Mouse (Mus musculus): ENCODE results near the gene Edc4. TPM values are rescaled to one million over a fixed set of nuclear protein-coding genes. Genes with fewer than 3 reads are reported as not detected.
A peak's percentile ranks its signal among the peaks of the same experiment; 100 is the strongest.

Gene Edc4
- polyA plus RNA-seq, 1 experiment from 2014 or later: 73.3 TPM

GRCm38 (mm10) chr8:105854715-105855216 lies 25.9 kb upstream of the Edc4 start, which contains the start of gene Thap11:
TSS of gene Thap11 (plus strand) at chr8:105855132.
- H3K9ac ChIP-seq (replicated peaks): peak within 1 kb of the TSS; percentile 86
- peaks cover 13% of the 10 kb centered on the region; the same call in 1 of the 2 replicates for H3K36me3 ChIP-seq
- WGBS: under 1% methylated on average over 41 of the region's 43 CpGs
- peak within 1 kb of the TSS; percentile 83 for H3K27ac ChIP-seq (replicated peaks)
- no peaks in the 10 kb centered on the region for H3K27me3 ChIP-seq
- peak within 1 kb of the TSS; percentile 79 for H3K4me3 ChIP-seq
- ATAC-seq (ENCODE audit: low FRiP score, low read depth): peak; percentile 88
- no peaks in the 10 kb centered on the region for H3K9me3 ChIP-seq
- H3K4me1 ChIP-seq: peaks cover 49% of the 10 kb centered on the region
- peak within 1 kb of the TSS; percentile 97 for H3K4me2 ChIP-seq (replicated peaks)

- under 1% methylated on average over 71 of the region's 71 CpGs for WGBS
- Histone ChIP-seq H3K4me2 (replicated peaks) (peak overlapping the region; percentile 97), H3K9ac (replicated peaks) (peak overlapping the region; percentile 86), H3K36me3 (peaks cover 13% of the 10 kb centered on the region; the same call in 1 of the 2 replicates), H3K4me1 (peaks cover 50% of the 10 kb centered on the region), H3K27ac (replicated peaks) (peak overlapping the region; percentile 83), H3K4me3 (peak overlapping the region; percentile 79), H3K9me3 (no peaks in the 10 kb centered on the region), H3K27me3 (no peaks in the 10 kb centered on the region)
- peak; percentile 20 for ATAC-seq (ENCODE audit: low FRiP score, low read depth)
Observed at GRCm38 (mm10) chr8:105855248-105856167, 25.2 kb upstream of the Edc4 start.

GRCm38 (mm10) chr8:105856168-105856835 lies 24.4 kb upstream of the Edc4 start:
- Histone ChIP-seq H3K9ac (replicated peaks) (peak overlapping the region; percentile 86), H3K27ac (replicated peaks) (peak overlapping the region; percentile 83), H3K36me3 (peaks cover 13% of the 10 kb centered on the region; the same call in 1 of the 2 replicates), H3K9me3 (no peaks in the 10 kb centered on the region), H3K4me1 (peaks cover 48% of the 10 kb centered on the region), H3K27me3 (no peaks in the 10 kb centered on the region), H3K4me2 (replicated peaks) (peak overlapping the region; percentile 97), H3K4me3 (peak overlapping the region; percentile 79)
- no peak for ATAC-seq (ENCODE audit: low FRiP score, low read depth)
- WGBS: 24% methylated on average over 15 of the region's 15 CpGs

- no peak for ATAC-seq (ENCODE audit: low FRiP score, low read depth)
- peaks cover 65% of the 10 kb centered on the region for H3K4me1 ChIP-seq
- WGBS: 82% methylated on average over 5 of the region's 5 CpGs
Observed at GRCm38 (mm10) chr8:105858495-105858894, 22.2 kb upstream of the Edc4 start.

GRCm38 (mm10) chr8:105859314-105859713 lies 21.4 kb upstream of the Edc4 start:
- Histone ChIP-seq H3K27ac (replicated peaks) (peak overlapping the region; percentile 88), H3K4me1 (peaks cover 69% of the 10 kb centered on the region)

More at GRCm38 (mm10) chr8:105858495-105858894, 22.2 kb upstream of the Edc4 start:
- no peak overlapping the region for H3K27ac ChIP-seq (replicated peaks)
- H3K4me3 ChIP-seq: no peak overlapping the region
- H3K4me2 ChIP-seq (replicated peaks): no peak overlapping the region
- H3K9me3 ChIP-seq: no peaks in the 10 kb centered on the region
- no peak overlapping the region for H3K9ac ChIP-seq (replicated peaks)
- peaks cover 13% of the 10 kb centered on the region for H3K36me3 ChIP-seq
- H3K27me3 ChIP-seq: no peaks in the 10 kb centered on the region

GRCm38 (mm10) chr8:105860143-105860981 lies 20.3 kb upstream of the Edc4 start, which contains the start of gene Nutf2:
TSS of gene Nutf2 (plus strand) at chr8:105860580.
- H3K36me3 ChIP-seq: peaks cover 13% of the 10 kb centered on the region
- under 1% methylated on average over 54 of the region's 59 CpGs for WGBS
- ATAC-seq (ENCODE audit: low FRiP score, low read depth): peak; percentile 97

More at GRCm38 (mm10) chr8:105859314-105859713, 21.4 kb upstream of the Edc4 start:
- Histone ChIP-seq H3K4me2 (replicated peaks) (peak overlapping the region; percentile 85; the same call in 1 of the 2 replicates), H3K9ac (replicated peaks) (no peak overlapping the region), H3K27me3 (no peaks in the 10 kb centered on the region), H3K4me3 (no peak overlapping the region), H3K9me3 (no peaks in the 10 kb centered on the region), H3K36me3 (peaks cover 13% of the 10 kb centered on the region)
- WGBS: 81% methylated on average over 5 of the region's 5 CpGs
- ATAC-seq (ENCODE audit: low FRiP score, low read depth): no peak

GRCm38 (mm10) chr8:105861951-105862350 lies 18.7 kb upstream of the Edc4 start:
- Histone ChIP-seq H3K27ac (replicated peaks) (no peak overlapping the region), H3K4me1 (peaks cover 54% of the 10 kb centered on the region), H3K36me3 (peaks cover 26% of the 10 kb centered on the region), H3K9me3 (no peaks in the 10 kb centered on the region), H3K27me3 (no peaks in the 10 kb centered on the region), H3K4me2 (replicated peaks) (peak overlapping the region; percentile 85), H3K9ac (replicated peaks) (peak overlapping the region; percentile 90), H3K4me3 (peak overlapping the region; percentile 82)
- ATAC-seq (ENCODE audit: low FRiP score, low read depth): no peak
- WGBS: 4% methylated on average over 1 of the region's 1 CpGs

More at GRCm38 (mm10) chr8:105860143-105860981, 20.3 kb upstream of the Edc4 start, which contains the start of gene Nutf2:
- H3K4me3 ChIP-seq: peak within 1 kb of the TSS; percentile 82
- H3K9me3 ChIP-seq: no peaks in the 10 kb centered on the region
- H3K4me1 ChIP-seq: peaks cover 69% of the 10 kb centered on the region
- H3K4me2 ChIP-seq (replicated peaks): peak within 1 kb of the TSS; percentile 85
- no peaks in the 10 kb centered on the region for H3K27me3 ChIP-seq
- peak within 1 kb of the TSS; percentile 90 for H3K9ac ChIP-seq (replicated peaks)
- peak within 1 kb of the TSS; percentile 88 for H3K27ac ChIP-seq (replicated peaks)

GRCm38 (mm10) chr8:105866364-105867029 lies 14.2 kb upstream of the Edc4 start:
- no peak overlapping the region for H3K4me2 ChIP-seq (replicated peaks)
- no peaks in the 10 kb centered on the region for H3K27me3 ChIP-seq
- peaks cover 54% of the 10 kb centered on the region for H3K36me3 ChIP-seq
- no peaks in the 10 kb centered on the region for H3K9me3 ChIP-seq
- WGBS: 88% methylated on average over 6 of the region's 6 CpGs
- no peak for ATAC-seq (ENCODE audit: low FRiP score, low read depth)
- H3K4me1 ChIP-seq: peaks cover 19% of the 10 kb centered on the region
- H3K4me3 ChIP-seq: no peak overlapping the region
- no peak overlapping the region for H3K27ac ChIP-seq (replicated peaks)
- no peak overlapping the region for H3K9ac ChIP-seq (replicated peaks)

- no peak overlapping the region for H3K4me3 ChIP-seq
- H3K36me3 ChIP-seq: peaks cover 77% of the 10 kb centered on the region
- H3K27me3 ChIP-seq: no peaks in the 10 kb centered on the region
- no peak overlapping the region for H3K4me2 ChIP-seq (replicated peaks)
- ATAC-seq (ENCODE audit: low FRiP score, low read depth): no peak
- WGBS: 88% methylated on average over 6 of the region's 6 CpGs
- no peaks in the 10 kb centered on the region for H3K9me3 ChIP-seq
- no peaks in the 10 kb centered on the region for H3K4me1 ChIP-seq
- H3K9ac ChIP-seq (replicated peaks): no peak overlapping the region
- no peak overlapping the region for H3K27ac ChIP-seq (replicated peaks)
Observed at GRCm38 (mm10) chr8:105874301-105874700, 6.4 kb upstream of the Edc4 start.

- Histone ChIP-seq H3K9me3 (no peaks in the 10 kb centered on the region), H3K9ac (replicated peaks) (no peak overlapping the region), H3K4me2 (replicated peaks) (no peak overlapping the region), H3K4me1 (peaks cover 7% of the 10 kb centered on the region), H3K27ac (replicated peaks) (no peak overlapping the region), H3K27me3 (no peaks in the 10 kb centered on the region), H3K4me3 (no peak overlapping the region), H3K36me3 (peaks cover 83% of the 10 kb centered on the region)
- ATAC-seq (ENCODE audit: low FRiP score, low read depth): no peak
- 94% methylated on average over 12 of the region's 12 CpGs for WGBS
Observed at GRCm38 (mm10) chr8:105889756-105890465, 9.2 kb downstream of the Edc4 start.

Measured in midbrain, embryonic 12.5 days (tissue).